Mouse (Mus musculus): ENCODE results near the gene Iqck.
A peak's percentile ranks its signal among the peaks of the same experiment; 100 is the strongest.

Gene Iqck

DNA sequence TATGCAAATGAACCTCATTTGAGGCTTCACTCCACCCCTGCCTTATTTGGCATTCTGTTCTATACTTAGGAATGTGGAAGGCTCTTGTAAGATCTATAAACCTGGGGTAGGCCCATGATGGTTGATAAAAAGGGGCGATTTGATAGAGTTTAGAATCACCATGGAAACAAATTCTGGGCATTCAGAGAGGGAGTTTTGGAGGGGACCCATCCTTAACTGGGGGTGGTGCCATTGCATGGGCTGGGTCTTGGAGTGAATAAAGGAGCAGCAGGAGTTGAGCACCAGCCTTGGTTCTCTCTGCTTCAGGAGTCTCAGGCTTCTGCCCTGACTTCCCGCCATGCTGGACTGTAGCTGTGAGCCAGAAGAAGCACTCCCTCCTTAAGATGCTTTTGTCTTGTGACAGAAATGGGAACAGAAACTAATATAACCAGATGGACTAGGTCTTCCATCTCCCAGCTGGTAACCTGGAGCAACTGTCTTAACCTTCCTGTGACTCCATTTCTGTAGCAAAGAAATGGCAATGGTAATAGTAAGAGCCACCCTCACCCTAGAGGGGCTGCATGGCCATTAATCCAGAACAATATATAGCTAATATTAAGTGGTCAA lies 93.2 kb downstream of the Iqck start:
- no peak for DNase-seq (ENCODE audit: low spot score in 2 of 2)

DNA sequence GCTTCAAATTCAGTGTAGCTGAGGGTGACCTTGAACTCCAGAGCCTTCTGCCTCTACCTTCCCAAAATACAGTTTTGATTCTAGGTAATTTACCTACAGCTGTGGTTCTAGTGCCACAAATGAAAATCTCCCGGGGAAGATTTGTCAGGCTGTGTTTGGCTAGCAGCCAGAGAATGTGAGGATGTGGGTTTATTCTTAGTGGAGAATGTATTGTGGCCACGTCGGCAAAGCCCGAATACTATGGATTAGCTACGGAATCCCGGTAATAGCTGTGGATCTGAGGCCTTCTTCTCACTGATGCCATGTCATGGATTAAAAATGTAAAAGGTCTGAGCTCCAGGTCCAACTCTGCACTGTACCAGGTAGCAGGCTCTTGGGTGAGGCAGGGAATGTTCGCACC lies 94.2 kb downstream of the Iqck start:
- no peak for DNase-seq (ENCODE audit: low spot score in 2 of 2)

DNA sequence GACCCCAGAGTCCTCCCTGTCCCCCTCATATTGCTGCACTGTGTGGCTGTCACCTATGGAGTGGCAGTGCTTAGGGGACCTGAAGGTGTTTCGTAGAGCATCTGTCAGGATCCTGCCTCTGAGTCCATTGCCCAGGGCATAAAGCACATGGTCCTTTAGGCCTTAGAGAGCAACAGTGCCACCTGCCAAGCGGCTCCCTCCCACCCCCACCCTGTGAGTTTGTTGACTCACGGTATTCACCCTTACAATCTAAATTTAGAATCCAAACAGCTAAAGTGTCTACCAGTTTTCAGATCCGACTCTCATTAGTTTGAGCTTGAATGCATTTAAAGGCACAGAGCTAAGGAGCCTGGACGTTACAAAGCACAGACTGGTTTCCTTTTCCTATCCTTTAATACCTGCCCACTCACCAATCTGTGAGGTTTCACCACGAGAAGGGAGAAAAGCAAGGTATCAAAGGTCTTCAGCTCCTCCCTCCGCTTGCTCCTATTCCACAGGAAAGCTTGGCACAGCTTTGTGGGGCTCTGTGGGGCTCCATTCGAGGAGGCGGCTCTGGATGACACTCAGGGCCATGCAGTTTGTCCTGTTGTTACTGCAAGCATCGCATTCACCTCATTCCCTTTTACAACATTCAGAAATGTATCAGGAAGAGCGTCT lies 98.2 kb downstream of the Iqck start:
- DNase-seq (ENCODE audit: low spot score in 2 of 2), result no peak

DNA sequence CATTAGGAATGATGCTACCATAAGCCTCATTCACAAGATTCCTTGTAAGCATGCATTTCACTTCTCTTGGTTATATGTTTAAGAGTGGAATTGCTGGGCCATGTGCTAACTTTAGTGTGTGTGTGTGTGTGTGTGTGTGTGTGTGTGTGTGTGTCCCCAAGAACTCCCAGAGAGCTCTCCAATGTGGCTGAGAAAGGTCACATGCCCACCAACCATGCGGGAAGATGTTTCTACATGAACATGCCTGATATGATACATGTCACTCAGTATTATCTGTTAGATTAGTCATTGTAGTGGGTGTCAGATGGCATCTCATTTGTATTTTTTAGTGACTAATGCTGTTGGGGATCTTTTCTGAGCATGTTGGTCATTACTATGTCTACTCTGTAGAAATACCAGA lies 99.4 kb downstream of the Iqck start:
- DNase-seq (ENCODE audit: low spot score in 2 of 2), result no peak

DNA sequence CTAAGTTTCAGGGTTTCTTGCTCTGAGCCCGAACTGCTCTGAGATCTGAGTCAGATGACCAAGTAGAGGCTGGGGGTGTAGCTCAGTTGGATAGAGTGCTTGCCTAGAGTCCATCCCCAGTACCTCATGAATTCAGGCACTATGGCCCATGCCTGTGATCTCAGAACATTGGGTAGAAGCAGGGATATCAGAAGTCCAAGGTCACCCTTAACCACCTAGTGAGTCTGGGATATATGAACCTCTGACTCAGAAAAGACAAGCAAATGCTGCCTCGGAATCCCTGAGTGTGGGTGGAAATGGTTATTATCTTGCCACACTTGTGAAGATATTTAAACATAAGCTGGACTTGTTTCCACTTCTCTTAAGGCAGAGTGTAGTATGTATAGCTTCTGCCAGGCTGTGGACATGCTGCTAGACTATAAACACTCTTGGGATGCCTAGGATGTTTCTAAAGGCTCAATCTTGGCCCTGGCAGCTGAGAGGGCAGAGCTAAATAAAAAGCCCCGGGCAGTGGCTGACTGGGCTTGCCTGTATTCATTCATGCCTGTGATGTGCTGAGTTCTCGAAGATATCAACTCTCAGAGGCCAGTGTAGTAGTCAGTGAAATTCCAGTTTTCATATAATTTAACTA lies 101.2 kb downstream of the Iqck start:
- DNase-seq (ENCODE audit: low spot score in 2 of 2), result no peak

GRCm38 (mm10) chr7:118959209-118959608 lies 103.7 kb downstream of the Iqck start:
- DNase-seq (ENCODE audit: low spot score in 2 of 2), result no peak

GRCm38 (mm10) chr7:118964777-118965176 lies 109.2 kb downstream of the Iqck start:
- no peak for DNase-seq (ENCODE audit: low spot score in 2 of 2)

DNA sequence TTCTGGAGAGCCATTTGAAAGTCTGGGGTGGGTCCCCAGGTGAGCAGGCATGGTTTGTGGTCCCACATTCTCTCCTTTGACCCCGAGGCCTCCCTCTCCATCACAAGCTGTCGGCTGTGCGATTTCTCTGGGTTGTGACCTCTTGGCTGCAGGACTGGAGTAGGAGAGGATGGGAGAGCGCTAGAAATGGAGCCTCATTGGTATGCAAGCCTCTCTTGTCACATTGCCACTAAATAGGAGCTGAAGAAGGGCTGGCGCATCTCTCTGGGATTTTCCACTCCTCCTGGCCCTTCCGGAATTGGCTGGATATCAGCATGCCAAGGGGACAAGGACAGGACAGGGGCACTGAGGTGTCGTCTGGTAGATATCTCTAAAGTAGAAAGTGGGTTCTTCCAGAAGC lies 109.6 kb downstream of the Iqck start:
- DNase-seq (ENCODE audit: low spot score in 2 of 2), result no peak

- DNase-seq (ENCODE audit: low spot score in 2 of 2), result no peak
These were observed 113.3 kb downstream of the Iqck start for GRCm38 (mm10) chr7:118968870-118969269.

DNA sequence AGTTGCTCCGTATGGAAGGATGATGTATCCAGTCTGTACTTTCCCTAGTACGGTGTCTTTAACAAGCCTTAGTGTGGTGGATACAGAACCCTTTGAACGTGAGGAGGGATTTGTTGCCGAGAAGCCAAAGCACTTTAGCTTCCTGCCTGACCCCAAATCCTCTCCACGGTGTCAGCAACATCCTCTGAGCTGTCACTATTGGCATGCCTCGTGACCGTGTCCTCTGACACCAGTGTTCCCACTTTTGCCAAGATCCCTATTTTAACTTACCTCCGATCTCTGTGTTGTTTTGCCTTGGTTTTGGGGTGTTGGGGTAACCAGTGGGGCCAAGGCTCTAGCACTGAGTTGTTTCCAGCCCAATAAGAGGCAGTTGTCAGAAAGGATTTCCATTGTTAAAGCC lies 115.9 kb downstream of the Iqck start:
- no peak for DNase-seq (ENCODE audit: low spot score in 2 of 2)

GRCm38 (mm10) chr7:118972306-118972705 lies 116.8 kb downstream of the Iqck start:
- no peak for DNase-seq (ENCODE audit: low spot score in 2 of 2)

GRCm38 (mm10) chr7:118973377-118973776 lies 117.8 kb downstream of the Iqck start:
- DNase-seq (ENCODE audit: low spot score in 2 of 2), result no peak

DNA sequence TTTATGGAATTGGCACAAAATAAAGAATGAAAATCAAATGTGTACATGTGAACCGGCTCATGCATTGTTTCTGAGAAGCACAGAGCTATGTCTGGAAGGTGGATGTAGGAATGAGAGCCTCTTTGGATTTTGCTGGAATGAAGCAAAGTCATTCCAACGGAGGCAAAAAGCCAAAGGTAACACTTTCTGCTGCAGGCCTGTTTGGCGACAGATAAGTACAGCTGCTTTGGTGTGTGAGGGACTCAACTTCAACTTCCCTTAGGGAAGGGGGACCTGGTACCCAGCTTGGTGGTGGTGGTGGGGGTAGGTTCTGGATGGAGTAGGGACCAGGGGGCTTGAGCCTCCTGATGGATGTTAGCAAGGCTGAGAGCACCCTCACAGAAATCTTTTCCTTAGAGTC lies 120.3 kb downstream of the Iqck start:
- no peak for DNase-seq (ENCODE audit: low spot score in 2 of 2)

DNA sequence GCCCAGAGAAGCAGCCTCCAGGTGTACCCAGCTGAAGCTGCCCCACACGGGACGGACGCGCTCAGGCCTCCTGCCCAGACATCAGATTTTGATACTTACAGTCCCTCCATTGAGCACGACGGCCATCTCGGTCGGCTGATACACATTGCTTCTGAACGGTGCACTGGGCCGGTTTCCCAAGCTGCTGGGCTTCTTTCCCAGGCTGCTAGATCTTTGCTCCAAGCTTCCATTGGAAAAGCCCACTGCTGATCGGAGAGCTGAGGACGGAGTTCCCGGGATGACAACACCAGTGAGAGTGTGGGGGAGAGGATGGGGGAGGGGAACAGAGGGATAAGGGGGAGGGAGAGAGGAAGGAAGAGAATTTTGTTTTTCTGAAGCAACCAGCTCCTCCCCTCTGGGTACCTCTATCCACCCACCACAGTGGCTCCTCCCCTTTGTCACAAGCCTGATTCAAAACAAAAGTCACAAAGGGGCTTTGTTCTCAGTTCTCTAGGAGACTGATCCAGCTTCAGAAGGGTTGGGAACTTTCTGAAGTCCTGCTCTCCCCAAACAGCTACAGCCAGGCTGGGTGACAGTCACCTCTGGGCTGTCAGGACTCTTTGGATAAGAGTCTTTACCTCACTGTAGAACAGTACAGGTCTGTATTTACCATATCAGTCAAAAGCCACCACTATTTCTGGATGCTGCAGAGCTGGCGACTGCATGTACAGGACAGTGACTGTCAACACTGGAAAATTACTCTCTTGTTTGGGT lies 121.0 kb downstream of the Iqck start:
- DNase-seq (ENCODE audit: low spot score in 2 of 2), result peak in 1 of 2 experiments; percentile 52

GRCm38 (mm10) chr7:118977167-118977543 lies 121.6 kb downstream of the Iqck start:
- no peak for DNase-seq (ENCODE audit: low spot score in 2 of 2)

DNA sequence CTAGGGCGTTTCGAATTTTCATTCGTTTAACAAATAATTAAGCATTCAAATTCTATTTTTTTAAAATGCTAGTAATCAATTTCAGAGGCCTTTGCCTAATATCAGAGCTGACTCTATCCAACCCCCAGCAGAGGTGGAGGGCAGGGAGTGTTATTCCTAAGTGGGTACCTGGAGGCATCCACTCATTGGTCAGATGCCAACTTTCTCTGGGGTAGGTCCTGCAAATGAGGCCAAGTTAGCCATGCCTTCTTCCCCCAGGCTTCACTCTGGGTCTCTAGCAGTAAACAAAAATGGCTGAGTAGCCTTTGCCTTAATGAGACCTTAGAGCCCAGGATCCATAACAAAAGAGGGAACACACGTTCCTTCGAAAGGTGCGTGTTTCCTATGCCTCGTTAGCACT lies 123.6 kb downstream of the Iqck start:
- no peak for DNase-seq (ENCODE audit: low spot score in 2 of 2)

GRCm38 (mm10) chr7:118979708-118980107 lies 124.2 kb downstream of the Iqck start:
- no peak for DNase-seq (ENCODE audit: low spot score in 2 of 2)

- DNase-seq (ENCODE audit: low spot score in 2 of 2), result no peak
These were observed 125.8 kb downstream of the Iqck start for GRCm38 (mm10) chr7:118981346-118981745.

DNA sequence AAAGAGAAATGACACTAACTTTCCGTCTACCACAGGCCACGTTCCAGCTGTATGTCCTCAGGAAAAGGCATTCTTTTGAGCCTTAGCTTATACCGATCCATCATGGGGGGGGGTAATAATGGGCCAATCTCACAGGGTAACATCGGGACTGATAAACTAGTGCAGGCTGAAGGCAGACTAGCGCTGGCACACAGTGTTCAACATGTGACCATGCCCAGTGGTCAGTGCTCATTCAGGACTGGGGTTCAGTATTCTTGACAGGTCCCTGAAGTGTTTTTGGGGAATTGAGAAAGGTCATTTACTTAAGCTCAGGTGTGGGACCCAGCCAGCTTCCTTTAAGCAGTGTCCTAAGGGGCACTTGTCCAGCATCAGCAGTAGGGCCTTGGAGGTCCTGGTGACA lies 126.3 kb downstream of the Iqck start:
- no peak for DNase-seq (ENCODE audit: low spot score in 2 of 2)

GRCm38 (mm10) chr7:118982586-118982985 lies 127.0 kb downstream of the Iqck start:
- no peak for DNase-seq (ENCODE audit: low spot score in 2 of 2)

DNA sequence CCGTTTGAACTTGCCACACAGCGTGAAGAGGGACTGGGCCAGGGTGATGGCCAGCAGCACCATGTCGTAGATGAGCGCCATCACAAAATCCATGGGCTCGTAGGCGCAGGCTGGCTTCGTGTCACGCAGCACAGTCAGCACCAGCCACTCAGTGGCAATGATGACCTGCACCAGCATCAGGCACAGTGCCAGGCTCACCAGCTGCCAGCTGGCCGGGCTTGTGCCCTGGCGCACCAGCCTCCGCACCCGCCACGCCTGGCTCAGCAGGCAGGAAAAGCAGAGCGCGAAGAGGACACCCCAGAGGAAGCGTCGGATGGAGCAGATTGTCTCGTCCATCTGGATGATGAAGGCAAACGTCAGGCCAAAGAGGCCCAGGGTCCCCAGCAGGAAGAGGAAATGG lies 128.4 kb downstream of the Iqck start:
- DNase-seq (ENCODE audit: low spot score in 2 of 2), result peak in 1 of 2 experiments; percentile 75

DNA sequence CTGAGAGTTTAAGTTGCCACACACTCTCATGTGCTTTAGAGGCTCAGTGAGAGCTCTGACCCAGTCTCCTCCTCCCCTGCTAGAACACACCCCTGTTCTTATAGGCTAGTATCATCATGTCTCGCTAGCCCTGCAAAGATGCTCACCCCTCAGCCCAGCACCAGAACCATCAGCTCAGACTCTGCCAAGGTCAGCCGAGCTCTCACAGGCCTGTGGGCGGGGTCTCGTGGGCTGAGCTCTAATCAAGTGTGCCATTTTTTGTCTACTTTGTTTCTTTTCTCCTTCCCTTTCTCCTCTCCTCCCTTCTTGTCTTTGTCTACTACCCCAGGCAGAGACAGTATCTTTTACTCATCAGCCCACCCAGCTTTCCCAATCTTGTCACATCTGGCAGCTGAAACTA lies 130.2 kb downstream of the Iqck start:
- DNase-seq (ENCODE audit: low spot score in 2 of 2), result no peak

DNA sequence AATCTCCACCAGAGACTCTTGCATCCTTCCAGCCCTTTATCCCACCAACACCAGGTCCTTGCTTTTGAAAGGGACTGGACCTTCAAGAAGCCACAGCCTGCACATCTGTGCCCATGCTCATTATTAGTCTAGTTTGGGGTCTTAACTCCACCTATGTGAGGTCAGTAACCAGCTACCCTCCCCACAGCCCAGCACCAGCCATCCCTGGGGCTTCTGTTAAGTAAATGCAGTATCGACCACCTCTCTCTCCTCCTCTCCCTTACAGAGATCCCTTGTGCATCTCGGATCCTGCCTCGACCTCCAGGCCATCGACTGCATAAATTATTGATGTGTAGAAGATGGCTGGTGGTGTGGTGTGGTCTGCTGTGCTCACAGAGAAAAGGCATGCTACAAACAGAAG lies 130.8 kb downstream of the Iqck start:
- no peak for DNase-seq (ENCODE audit: low spot score in 2 of 2)
